Mouse (Mus musculus): ENCODE data around the gene Bean1. TPM values are rescaled to one million over a fixed set of nuclear protein-coding genes. Genes with fewer than 3 reads are reported as not detected.

The Bean1 gene
- total RNA-seq (2017), result 0.12 TPM in 2 replicates

DNA sequence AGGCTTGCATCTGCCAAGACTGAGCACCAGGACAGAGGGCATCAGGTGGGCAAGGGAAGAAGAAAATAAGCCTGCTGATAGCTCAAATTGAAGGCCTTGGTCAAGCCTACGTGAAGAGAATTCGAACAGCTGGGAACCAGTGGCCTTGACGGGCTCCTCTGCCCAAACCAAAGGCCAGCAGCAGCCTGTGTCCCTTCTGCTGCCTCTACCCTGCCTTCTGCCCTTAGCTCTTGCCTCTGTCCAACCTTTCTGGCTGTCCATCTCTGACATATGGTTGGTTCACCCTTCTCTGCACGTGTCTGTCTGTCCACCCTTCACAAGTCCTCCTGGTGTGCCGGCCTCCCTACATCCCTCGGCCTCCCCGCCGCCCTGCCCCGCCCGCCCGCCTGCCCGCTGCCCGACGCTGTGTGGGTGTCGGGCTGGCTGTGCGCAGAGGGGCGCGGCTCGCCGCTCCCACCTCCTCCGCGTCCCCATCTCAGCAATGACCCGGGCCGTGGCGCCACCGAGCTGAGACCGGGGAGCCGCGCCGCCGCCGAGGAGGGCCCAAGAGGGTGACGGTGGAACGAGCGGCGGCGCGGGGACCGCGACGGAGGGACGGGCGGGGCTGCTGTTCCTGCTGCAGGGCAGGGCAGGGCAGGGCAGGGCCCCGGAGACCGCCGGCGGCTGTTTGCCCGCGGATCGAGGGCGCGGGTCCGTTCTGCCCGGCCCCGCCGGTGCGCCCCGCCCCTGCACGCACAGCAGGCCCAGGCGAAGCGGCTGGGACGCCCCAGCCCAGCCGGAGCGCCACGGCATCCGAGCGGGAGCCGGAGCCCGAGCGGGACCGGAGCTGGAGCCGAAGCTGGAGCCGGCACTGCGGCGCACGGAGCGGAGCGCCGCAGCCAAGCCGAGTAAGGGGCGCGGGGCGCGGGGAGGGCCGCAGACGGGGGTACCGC is at the start of gene Bean1:
Gene Bean1 (plus strand): TSS at position 325 of the 932 bp plus-strand sequence.
- no peak for ATAC-seq (ENCODE audit: extremely low read depth, insufficient number of reproducible peaks, low FRiP score, poor library complexity, severe bottlenecking)

- no peak for ATAC-seq (ENCODE audit: extremely low read depth, insufficient number of reproducible peaks, low FRiP score, poor library complexity, severe bottlenecking)
Observed at GRCm38 (mm10) chr8:104121640-104122416, 48.4 kb upstream of the Bean1 start.

GRCm38 (mm10) chr8:104123080-104123657 is 47.1 kb upstream of the Bean1 start:
- ATAC-seq (ENCODE audit: extremely low read depth, insufficient number of reproducible peaks, low FRiP score, poor library complexity, severe bottlenecking), result no peak

DNA sequence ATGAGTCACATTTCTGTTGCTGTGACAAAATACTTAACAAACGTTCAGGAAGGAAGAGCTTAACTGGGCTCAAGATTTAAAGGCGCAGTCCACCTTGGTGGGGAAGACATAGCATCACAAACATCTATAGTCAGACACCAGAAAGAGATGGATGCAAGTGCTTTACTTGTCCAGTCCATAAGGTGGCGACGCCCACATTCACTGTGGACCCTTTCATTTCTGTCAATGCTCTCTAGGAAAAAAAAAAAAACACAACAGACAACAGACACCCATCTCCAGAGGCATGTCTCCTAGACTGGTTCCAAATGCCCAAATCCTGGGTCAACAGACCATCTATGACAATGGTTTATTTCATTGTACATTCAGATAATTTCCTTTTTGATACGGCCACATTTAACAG is 45.7 kb upstream of the Bean1 start:
- no peak for ATAC-seq (ENCODE audit: extremely low read depth, insufficient number of reproducible peaks, low FRiP score, poor library complexity, severe bottlenecking)

DNA sequence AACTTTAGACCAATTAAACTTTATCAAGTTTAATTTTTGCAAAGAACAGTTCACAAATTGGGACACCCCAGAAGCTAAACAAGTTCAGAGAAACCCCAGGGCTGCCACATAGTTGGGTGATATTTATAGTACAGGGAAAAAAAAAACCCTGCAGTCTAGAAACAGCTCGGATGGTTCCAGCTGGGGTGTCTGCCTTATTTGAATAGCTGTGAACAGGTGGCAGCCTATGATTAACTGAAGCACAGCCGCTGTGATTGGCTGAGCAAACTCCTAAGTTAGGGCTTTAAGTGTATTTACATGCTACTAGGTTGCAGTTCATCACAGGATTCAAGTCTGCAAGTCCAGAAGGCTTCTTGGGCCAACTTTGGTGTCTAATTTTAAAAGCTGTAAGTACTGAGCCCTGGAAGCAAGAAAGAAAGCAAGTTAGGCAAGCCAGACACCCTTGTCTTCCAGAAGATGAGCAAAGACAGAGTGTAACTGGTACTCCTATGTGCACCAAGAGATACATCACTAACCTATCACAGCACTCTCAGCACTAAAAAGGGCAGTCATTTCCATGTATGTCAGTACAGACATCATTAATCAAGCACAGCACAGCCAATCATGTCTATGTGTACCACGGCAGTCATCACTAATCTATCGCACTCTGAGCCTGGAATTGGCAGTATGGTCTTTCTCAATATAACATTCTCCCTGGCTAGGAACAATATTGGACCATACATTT is 42.9 kb upstream of the Bean1 start:
- peak; percentile 60; the same call in 1 of the 2 replicates for ATAC-seq (ENCODE audit: extremely low read depth, insufficient number of reproducible peaks, low FRiP score, poor library complexity, severe bottlenecking)

DNA sequence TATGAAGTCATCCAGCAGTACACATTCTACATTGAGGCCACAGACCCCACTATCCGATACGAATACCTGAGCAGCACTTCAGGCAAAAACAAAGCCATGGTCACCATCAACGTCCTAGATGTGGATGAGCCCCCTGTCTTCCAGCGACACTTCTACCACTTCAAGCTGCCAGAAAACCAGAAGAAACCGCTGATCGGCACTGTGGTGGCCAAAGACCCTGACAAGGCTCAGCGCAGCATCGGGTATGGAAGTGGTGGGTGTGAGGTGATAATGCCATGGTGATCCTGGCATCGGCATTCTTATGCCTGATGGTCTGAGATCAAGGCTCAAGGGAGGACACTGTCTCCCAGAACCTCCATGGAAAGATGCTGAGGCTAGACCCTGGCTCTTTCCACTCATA is 39.3 kb upstream of the Bean1 start:
- ATAC-seq (ENCODE audit: extremely low read depth, insufficient number of reproducible peaks, low FRiP score, poor library complexity, severe bottlenecking), result no peak

GRCm38 (mm10) chr8:104131414-104131975 is 38.7 kb upstream of the Bean1 start:
- ATAC-seq (ENCODE audit: extremely low read depth, insufficient number of reproducible peaks, low FRiP score, poor library complexity, severe bottlenecking), result no peak

DNA sequence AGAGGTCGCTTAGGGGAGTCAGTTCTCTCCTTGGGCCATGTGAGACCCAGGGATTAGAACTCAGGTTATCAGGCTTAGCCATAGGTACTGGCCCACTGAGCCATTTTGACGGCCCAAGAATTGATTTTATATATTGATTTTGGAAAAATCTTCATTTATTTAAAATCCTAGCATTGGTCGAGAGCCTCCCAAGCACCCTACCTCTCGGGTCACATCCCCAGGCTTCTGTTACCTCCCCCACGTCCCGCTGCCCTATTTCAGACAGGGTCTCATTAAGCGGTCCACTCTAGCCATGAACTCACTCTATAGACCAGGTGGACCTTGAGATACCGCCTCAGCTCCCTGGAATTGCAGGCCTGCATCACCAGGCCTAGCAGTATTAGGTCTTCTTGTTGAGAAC is 35.7 kb upstream of the Bean1 start:
- no peak for ATAC-seq (ENCODE audit: extremely low read depth, insufficient number of reproducible peaks, low FRiP score, poor library complexity, severe bottlenecking)

GRCm38 (mm10) chr8:104136277-104136676 is 34.0 kb upstream of the Bean1 start:
- no peak for ATAC-seq (ENCODE audit: extremely low read depth, insufficient number of reproducible peaks, low FRiP score, poor library complexity, severe bottlenecking)

DNA sequence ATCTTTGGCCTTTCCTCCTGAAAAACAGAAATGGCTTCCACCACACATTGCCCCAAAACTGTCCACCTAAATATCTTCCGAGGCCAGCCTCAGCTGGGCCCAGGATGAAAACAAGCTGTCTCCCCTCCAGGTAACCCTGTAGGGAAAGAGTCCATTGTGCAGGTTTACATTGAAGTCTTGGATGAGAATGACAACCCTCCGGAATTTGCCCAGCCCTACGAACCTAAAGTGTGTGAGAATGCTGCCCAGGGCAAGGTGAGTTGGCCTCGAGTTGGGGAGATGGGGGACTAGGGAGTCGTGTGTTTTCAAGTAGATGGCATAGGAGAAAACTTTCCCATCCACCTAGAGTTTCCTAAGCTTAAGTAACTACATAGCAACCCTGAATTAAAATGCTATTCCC is 32.6 kb upstream of the Bean1 start:
- ATAC-seq (ENCODE audit: extremely low read depth, insufficient number of reproducible peaks, low FRiP score, poor library complexity, severe bottlenecking), result no peak

GRCm38 (mm10) chr8:104140611-104141010 is 29.6 kb upstream of the Bean1 start:
- ATAC-seq (ENCODE audit: extremely low read depth, insufficient number of reproducible peaks, low FRiP score, poor library complexity, severe bottlenecking), result no peak

- no peak for ATAC-seq (ENCODE audit: extremely low read depth, insufficient number of reproducible peaks, low FRiP score, poor library complexity, severe bottlenecking)
Observed at GRCm38 (mm10) chr8:104142415-104142814, 27.8 kb upstream of the Bean1 start.

DNA sequence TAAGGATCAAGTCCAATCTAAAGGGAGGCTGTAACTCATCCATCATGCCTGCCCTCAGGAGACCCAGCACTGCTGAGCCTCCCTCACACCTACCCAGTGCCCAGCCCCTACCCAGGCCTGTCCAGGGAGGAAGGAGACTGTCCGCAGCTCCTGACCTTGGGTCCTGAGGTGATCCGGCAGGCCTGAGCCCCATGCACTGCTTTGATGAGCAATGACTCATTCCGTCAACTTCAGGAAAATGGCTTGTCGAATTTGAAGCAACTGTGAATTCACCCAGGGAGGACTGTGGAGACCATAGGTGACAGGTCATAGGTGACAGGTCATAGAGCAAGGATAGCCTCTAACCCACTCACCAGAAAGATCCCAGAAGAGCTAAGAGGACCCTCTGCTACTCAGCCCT is 26.9 kb upstream of the Bean1 start:
- no peak for ATAC-seq (ENCODE audit: extremely low read depth, insufficient number of reproducible peaks, low FRiP score, poor library complexity, severe bottlenecking)

GRCm38 (mm10) chr8:104144434-104145216 is 25.6 kb upstream of the Bean1 start:
- no peak for ATAC-seq (ENCODE audit: extremely low read depth, insufficient number of reproducible peaks, low FRiP score, poor library complexity, severe bottlenecking)

GRCm38 (mm10) chr8:104145981-104146689 is 24.1 kb upstream of the Bean1 start:
- ATAC-seq (ENCODE audit: extremely low read depth, insufficient number of reproducible peaks, low FRiP score, poor library complexity, severe bottlenecking), result 0 out of 2 replicates have a peak, but pooled peaks have one; percentile 35

DNA sequence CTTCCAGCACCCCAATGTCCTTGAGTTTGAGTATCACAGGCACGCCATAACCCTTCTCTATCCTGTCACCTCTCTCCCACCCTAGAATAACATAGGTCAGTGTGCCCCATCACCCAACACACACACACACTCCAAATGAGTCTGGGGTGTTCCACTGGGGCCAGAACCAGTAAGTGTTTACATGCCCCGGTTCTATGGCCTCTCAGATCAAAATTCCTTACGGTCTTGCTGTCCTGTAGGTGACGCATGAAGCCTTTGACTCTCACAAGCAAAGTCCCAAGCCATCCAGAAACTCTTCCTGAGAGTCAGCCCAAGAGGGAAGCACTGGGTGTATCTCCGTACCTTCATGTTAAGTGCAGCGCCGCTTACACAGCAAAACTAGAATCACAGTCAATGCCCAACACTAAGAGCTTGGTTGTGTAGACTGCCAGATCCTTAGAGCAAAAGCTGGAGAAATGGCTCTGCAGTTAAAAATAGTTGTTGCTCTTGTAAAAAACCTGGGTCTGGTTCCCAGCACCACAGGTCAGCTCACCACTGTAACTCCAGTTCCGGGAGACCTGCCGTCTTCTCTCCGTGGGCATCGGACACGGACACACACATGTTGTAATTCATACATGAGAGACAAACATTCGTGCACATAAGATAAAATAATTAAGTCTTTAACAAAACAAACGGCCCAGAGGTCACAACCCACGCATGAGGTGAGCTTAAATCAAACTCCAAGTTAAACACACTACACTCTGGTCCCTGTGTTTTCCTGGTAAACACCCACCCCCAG is 23.3 kb upstream of the Bean1 start:
- no peak for ATAC-seq (ENCODE audit: extremely low read depth, insufficient number of reproducible peaks, low FRiP score, poor library complexity, severe bottlenecking)

DNA sequence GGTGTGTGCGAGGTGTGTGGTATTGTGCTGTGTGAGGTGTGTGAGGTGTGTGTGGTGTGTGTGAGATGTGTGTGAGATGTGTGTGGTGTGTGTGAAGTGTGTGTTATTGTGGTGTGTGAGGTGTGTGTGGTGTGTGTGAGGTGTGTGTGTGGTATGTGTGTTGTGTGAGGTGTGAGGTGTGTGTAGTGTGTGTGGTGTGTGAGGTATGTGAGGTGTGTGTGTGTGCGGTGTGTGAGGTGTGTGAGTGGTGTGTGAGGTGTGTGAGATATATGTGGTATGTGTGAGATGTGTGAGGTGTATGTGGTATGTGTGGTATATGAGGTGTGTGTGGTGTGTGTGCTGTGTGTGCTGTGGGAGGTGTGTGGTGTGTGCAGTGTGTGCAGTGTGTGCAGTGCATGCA is 22.3 kb upstream of the Bean1 start:
- ATAC-seq (ENCODE audit: extremely low read depth, insufficient number of reproducible peaks, low FRiP score, poor library complexity, severe bottlenecking), result no peak
